Mouse (Mus musculus) CH12.LX (cell line): ENCODE data around the gene Sgk2.

ENCODE experiments used
- CTCF ChIP-seq, 2 experiments: IDR thresholded peaks in 1 of 2; conservative IDR thresholded peaks in 1 of 2; 2 replicates each; pipeline ENCODE4 v1.5.1; 2011 to 2012; ENCODE audit warnings: low read depth in 2 of 2, low read length in 2 of 2, improper control_type of control experiment in 1 of 2, inconsistent platforms in 1 of 2, mild to moderate bottlenecking in 1 of 2, moderate library complexity in 1 of 2
- MAX ChIP-seq: IDR thresholded peaks from 2 replicates; pipeline ENCODE4 v1.6.1; 2011; ENCODE audit warnings: low read length, improper control_type of control experiment
- MXI1 ChIP-seq: IDR thresholded peaks from 2 replicates; pipeline ENCODE4 v1.6.1; 2011; ENCODE audit warnings: mild to moderate bottlenecking, low read depth, low read length, improper control_type of control experiment
- POLR2AphosphoS2 ChIP-seq: IDR thresholded peaks from 2 replicates; pipeline ENCODE4 v1.6.1; 2011; ENCODE audit warnings: low read depth, low read length, improper control_type of control experiment
- USF1 ChIP-seq: IDR thresholded peaks from 2 replicates; pipeline ENCODE4 v1.6.1; 2014; ENCODE audit warnings: low read depth, mild to moderate bottlenecking, inconsistent platforms, low read length, improper control_type of control experiment
- ZNF384 ChIP-seq: IDR thresholded peaks from 2 replicates; pipeline ENCODE4 v1.6.1; 2012; ENCODE audit warnings: low read depth, low read length, improper control_type of control experiment, inconsistent platforms

DNA sequence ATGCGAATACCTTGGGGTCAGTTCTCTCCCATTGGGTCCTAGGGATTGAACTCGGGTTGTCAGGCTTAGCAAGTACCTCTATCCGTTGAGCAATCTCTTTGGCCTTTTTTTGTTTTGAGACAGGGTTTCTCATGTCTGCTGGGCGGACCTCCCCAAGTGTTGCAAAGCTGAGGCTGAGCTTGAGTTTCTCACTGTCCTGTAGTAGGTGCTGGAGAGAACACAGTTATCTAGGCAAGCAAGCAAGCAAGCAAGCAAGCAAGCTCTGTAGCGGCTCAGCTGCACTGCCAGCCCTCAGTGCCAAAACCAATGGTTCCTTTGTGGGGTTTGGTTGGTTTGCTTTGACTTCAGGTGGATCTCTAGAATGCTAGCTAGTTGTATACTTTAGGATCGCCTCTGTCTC, 73.5 kb downstream of the Sgk2 start:
- TF ChIP-seq POLR2AphosphoS2: no peak
- TF ChIP-seq USF1: no peak
- no peak for TF ChIP-seq MAX
- TF ChIP-seq MXI1: no peak
- no peak for TF ChIP-seq CTCF (conservative IDR thresholded peaks at IDR 0.05 in 1 of 2, IDR thresholded peaks at IDR 0.05 in 1 of 2; ENCODE audit: low read depth in 2 of 2, low read length in 2 of 2)
- TF ChIP-seq ZNF384: no peak
